12 mouse cellular contexts compared by ENCODE assay signal in the genomic region with DNA sequence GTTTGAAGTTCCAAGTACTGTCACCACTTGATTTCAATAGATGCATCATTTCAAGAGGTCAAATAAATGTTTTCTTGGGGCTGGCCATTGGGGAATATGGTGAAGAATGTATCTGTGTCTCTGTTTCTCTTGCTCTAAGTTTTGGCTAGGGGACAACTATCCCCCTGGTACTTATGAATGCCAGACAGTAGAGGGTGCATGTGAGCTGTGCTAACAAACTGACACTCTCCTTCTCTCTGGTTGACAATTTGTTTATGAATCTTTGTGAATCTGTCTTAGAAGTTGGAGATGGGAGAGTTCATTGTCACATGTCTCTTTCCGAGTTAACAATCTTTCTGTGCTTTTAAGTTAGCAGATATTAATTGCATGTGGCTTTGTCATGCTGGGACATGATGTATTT. TPM values are rescaled to one million over a fixed set of nuclear protein-coding genes. Genes with fewer than 3 reads are reported as not detected.
DNase-seq lines count a peak whose midpoint lies in the region.
"Had no signal": no experiment of that assay in that cellular context is flagged by ENCODE, and none has a peak within 500 bp of the region (broad histone marks: within the 10 kb centered on the region; RNA-seq: fewer than 3 reads in every experiment).

No protein-coding gene starts in this region.

- DNase-seq in adrenal gland, postnatal 10 days, result peak; percentile 5
- no peak for DNase-seq in adrenal gland, adult 2 months
- DNase-seq in kidney, postnatal 14 days, result peak; percentile 3
- DNase-seq in kidney, adult 11 months, result no peak
- DNase-seq in 3T3-L1 (ENCODE audit: low read depth, low spot score), result peak; percentile 56
- peak; percentile 26 for DNase-seq in embryo, embryonic 11 days
- DNase-seq in thymus, postnatal 14 days, result no peak
- no peak for DNase-seq in thymus, postnatal 0 days (ENCODE audit: low spot score)
- DNase-seq: adrenal gland, postnatal 25 days had no signal

RNA-seq across cellular contexts. Expression of gene Gm21750, which starts 39.2 kb away (rescaled TPM):
- total RNA-seq in adrenal gland, postnatal 10 days (2021), result not detected
- total RNA-seq in adrenal gland, adult 2 months (2021), result not detected
- polyA plus RNA-seq in adrenal gland, adult 2 months (2012; rRNA removed), result not detected in 2 replicates
- polyA plus RNA-seq in thymus, postnatal 0 days (2015; fragmentation: Nextera tagmentation; extraction: Ambion mirVana), result not detected in 2 replicates
- total RNA-seq: adrenal gland, postnatal 25 days had no signal
- polyA plus RNA-seq: embryonic facial prominence, embryonic 15.5 days; heart, embryonic 16.5 days; stomach, embryonic 14.5 days had no signal

Comparison
In these comparisons a context has a peak if more than half of its experiments do, and no peak if none do; other contexts are left out.
1. DNase-seq: peak in adrenal gland, postnatal 10 days (single experiment), kidney, postnatal 14 days (single experiment), 3T3-L1 (single experiment) and embryo, embryonic 11 days (single experiment); none in adrenal gland, adult 2 months (single experiment), kidney, adult 11 months (single experiment), thymus, postnatal 14 days (single experiment) and thymus, postnatal 0 days (single experiment).